Mouse (Mus musculus): ENCODE data around the gene Rnf113a2. TPM values are rescaled to one million over a fixed set of nuclear protein-coding genes. Genes with fewer than 3 reads are reported as not detected.

The Rnf113a2 gene
- polyA plus RNA-seq, 1 experiment = 1.3 TPM

DNA sequence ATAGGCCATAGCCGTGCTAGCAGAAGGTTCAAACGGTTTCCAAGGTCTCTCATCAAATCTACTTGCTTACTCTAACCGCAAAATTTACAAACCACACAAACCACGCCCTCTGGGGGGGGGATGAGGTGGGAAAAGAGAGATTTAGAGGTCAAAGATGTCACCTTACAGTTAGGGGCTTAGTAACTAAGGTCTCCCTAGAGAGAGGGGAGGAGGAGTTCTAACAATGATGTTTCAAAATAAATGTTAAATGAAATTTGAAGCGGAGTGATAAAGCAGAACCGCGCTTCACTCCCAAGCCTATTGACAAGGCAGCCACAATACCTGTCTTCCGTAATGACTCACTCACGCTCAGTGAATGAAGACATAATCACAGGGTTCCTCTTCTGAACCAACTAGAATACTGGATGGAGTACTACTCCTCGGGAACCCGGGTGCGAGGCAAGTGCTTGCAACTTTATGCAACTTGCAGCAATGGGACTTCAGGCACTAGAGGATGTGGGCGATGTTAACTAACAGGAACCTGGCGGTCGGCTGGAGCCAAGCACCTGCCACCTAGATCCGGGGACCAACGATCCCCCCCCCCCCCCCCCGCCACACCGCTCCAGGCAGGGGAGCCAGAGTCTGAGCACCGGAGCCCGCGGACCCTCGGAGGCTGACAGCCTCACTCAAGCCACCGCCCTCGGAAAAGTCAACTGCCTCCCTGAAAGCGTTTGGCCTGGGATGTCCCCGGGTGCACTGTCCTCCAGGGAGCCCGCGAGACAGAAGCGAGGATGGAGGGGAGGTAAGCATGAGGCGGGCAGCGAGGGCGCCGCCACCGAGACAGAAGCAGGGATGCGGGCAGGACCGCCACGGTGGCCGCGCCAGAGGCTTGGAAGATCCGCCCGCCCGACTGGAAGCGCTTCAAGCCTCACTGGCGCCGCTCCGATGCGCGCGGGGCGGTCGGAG, 8.8 kb upstream of the Rnf113a2 start:
- Histone ChIP-seq H3K4me1 (ENCODE audit: control insufficient read depth, insufficient read depth, insufficient read length, low read length) (0 out of 2 replicates have a peak, but pooled peaks cover 2% of the 10 kb centered on the region), H3K27me3 (ENCODE audit: control insufficient read depth, insufficient read depth, low read length) (no peaks in the 10 kb centered on the region), H3K4me3 (ENCODE audit: low read depth, low read length) (peak overlapping the region; percentile 80), H3K36me3 (ENCODE audit: control insufficient read depth, insufficient read depth, low read length) (no peaks in the 10 kb centered on the region; the same call in 1 of the 2 replicates), H3K27ac (ENCODE audit: insufficient read depth, low read depth, low read length) (peak overlapping the region; percentile 69)
- no peak for TF ChIP-seq POLR2A (IDR thresholded peaks at IDR 0.05; ENCODE audit: low read depth, low read length)
- TF ChIP-seq CTCF (IDR thresholded peaks at IDR 0.05; ENCODE audit: extremely low read depth, insufficient read length, insufficient replicate concordance, low read depth, low read length) = no peak
- under 1% methylated on average over 52 of the region's 52 CpGs for WGBS

DNA sequence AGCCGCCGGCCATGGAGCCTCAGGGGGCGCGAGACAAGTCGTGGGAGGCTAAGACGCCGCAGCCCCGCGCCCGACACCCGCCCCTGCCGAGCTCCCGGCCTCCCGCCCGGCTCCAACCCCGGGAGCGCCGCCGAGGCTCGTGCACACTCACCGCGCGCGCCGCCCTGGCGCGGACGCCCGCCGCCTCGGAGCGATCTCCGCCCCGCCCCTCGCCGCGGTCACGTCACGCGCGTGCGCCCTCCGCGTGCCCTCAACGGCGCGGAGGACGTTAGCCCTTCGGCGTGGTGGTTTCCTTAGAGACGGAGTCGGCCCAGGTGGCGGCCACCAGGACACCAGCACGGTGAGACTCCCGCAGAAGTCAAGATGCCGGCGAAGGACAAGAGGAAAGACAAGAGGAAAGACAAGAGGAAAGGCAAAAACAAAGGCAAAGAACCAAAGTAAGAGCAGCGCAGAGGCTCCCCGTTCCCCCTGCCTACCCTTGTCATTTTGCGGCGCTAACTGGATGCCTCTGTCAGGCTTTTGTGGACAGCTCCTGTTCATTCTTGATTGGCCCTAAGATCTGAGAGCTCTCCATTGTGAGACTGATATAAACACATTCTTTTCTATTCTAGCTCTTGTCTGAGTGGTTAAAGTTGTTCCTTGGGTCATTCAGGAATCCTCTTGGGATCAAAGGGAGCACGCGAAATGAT, 8.0 kb upstream of the Rnf113a2 start, which contains the start of the genes Entpd5 and Bbof1:
Gene Entpd5, minus strand, starts transcription at position 211 of the 689 bp plus-strand sequence.
Gene Bbof1, plus strand, starts transcription at position 253 of the 689 bp plus-strand sequence.
- 2% methylated on average over 51 of the region's 63 CpGs for WGBS
- TF ChIP-seq POLR2A (IDR thresholded peaks at IDR 0.05; ENCODE audit: low read depth, low read length) = peak; percentile 80
- TF ChIP-seq CTCF (IDR thresholded peaks at IDR 0.05; ENCODE audit: extremely low read depth, insufficient read length, insufficient replicate concordance, low read depth, low read length) = no peak

DNA sequence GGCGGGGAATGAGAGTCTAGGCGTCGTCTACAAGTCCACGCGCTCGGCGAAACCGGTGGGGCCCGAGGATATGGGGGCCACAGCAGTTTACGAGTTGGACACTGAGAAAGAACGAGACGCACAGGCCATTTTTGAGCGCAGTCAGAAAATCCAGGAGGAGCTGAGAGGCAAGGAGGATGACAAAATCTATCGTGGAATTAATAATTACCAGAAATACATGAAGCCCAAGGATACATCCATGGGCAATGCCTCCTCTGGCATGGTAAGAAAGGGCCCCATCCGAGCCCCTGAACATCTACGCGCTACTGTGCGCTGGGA, 568 bp downstream of the Rnf113a2 start:
- peak overlapping the region; percentile 77 for H3K4me3 ChIP-seq (ENCODE audit: low read depth, low read length)
- no peaks in the 10 kb centered on the region for H3K36me3 ChIP-seq (ENCODE audit: control insufficient read depth, insufficient read depth, low read length)
- peaks cover 8% of the 10 kb centered on the region for H3K4me1 ChIP-seq (ENCODE audit: control insufficient read depth, insufficient read depth, insufficient read length, low read length)
- 29% methylated on average over 18 of the region's 18 CpGs for WGBS
- H3K27ac ChIP-seq (ENCODE audit: insufficient read depth, low read depth, low read length) = peak overlapping the region; percentile 34; the same call in 1 of the 2 replicates
- no peak for TF ChIP-seq CTCF (IDR thresholded peaks at IDR 0.05; ENCODE audit: extremely low read depth, insufficient read length, insufficient replicate concordance, low read depth, low read length)
- TF ChIP-seq POLR2A (IDR thresholded peaks at IDR 0.05; ENCODE audit: low read depth, low read length) = no peak
- no peaks in the 10 kb centered on the region for H3K27me3 ChIP-seq (ENCODE audit: control insufficient read depth, insufficient read depth, low read length)

More for the DNA sequence above, 8.0 kb upstream of the Rnf113a2 start, which contains the start of the genes Entpd5 and Bbof1:
- Histone ChIP-seq H3K4me3 (ENCODE audit: low read depth, low read length) (peak within 1 kb of the TSS; percentile 80), H3K27me3 (ENCODE audit: control insufficient read depth, insufficient read depth, low read length) (no peaks in the 10 kb centered on the region), H3K36me3 (ENCODE audit: control insufficient read depth, insufficient read depth, low read length) (no peaks in the 10 kb centered on the region; the same call in 1 of the 2 replicates), H3K27ac (ENCODE audit: insufficient read depth, low read depth, low read length) (peak within 1 kb of the TSS; percentile 69), H3K4me1 (ENCODE audit: control insufficient read depth, insufficient read depth, insufficient read length, low read length) (no peaks in the 10 kb centered on the region)

DNA sequence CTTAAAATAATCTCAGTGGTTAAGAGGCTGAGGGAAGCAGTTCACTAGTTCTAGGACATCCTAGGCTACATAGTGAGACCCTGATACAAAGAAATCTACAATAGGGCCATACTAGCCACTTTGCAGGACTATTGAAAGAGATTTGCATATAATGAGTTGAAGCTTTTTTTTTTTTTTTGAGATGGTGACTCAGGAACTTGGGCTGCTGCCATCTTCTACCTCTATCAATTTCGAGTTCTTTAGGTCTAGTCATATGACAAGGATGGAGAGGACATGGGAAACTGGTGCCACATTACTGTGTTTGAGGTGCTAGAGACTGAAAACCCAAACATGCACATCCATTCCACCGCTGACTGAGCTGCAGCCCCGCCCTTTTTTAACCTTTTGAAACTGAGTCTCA, 7.0 kb downstream of the Rnf113a2 start:
- Histone ChIP-seq H3K27ac (ENCODE audit: insufficient read depth, low read depth, low read length) (no peak overlapping the region), H3K4me3 (ENCODE audit: low read depth, low read length) (no peak overlapping the region), H3K27me3 (ENCODE audit: control insufficient read depth, insufficient read depth, low read length) (no peaks in the 10 kb centered on the region), H3K36me3 (ENCODE audit: control insufficient read depth, insufficient read depth, low read length) (no peaks in the 10 kb centered on the region), H3K4me1 (ENCODE audit: control insufficient read depth, insufficient read depth, insufficient read length, low read length) (no peaks in the 10 kb centered on the region)
- WGBS = 57% methylated on average over 3 of the region's 3 CpGs
- TF ChIP-seq POLR2A (IDR thresholded peaks at IDR 0.05; ENCODE audit: low read depth, low read length) (no peak), CTCF (IDR thresholded peaks at IDR 0.05; ENCODE audit: extremely low read depth, insufficient read length, insufficient replicate concordance, low read depth, low read length) (no peak)

DNA sequence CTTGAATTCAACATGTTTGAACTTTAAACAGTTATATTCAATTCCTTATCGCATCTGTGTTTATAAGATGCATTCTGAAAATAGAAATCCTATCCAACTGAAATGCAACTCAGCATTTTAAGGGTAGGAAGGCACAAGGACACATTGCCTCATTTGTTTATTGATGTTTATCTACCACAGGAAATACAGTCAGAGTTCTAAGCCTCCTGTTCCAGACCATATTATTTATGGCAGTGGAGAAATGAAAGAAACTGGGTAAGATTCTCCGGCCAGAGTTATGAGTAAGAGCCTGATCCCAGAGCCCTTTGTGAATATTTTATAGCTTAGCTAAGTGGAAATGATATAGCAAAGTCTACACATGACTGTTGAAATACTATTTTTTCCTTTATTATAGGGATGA, 12.8 kb downstream of the Rnf113a2 start:
- TF ChIP-seq CTCF (IDR thresholded peaks at IDR 0.05; ENCODE audit: extremely low read depth, insufficient read length, insufficient replicate concordance, low read depth, low read length) (no peak), POLR2A (IDR thresholded peaks at IDR 0.05; ENCODE audit: low read depth, low read length) (no peak)
- Histone ChIP-seq H3K4me1 (ENCODE audit: control insufficient read depth, insufficient read depth, insufficient read length, low read length) (no peaks in the 10 kb centered on the region), H3K36me3 (ENCODE audit: control insufficient read depth, insufficient read depth, low read length) (0 out of 2 replicates have a peak, but pooled peaks cover 8% of the 10 kb centered on the region), H3K27ac (ENCODE audit: insufficient read depth, low read depth, low read length) (no peak overlapping the region), H3K4me3 (ENCODE audit: low read depth, low read length) (no peak overlapping the region), H3K27me3 (ENCODE audit: control insufficient read depth, insufficient read depth, low read length) (no peaks in the 10 kb centered on the region)
- WGBS = 74% methylated on average over 2 of the region's 2 CpGs

DNA sequence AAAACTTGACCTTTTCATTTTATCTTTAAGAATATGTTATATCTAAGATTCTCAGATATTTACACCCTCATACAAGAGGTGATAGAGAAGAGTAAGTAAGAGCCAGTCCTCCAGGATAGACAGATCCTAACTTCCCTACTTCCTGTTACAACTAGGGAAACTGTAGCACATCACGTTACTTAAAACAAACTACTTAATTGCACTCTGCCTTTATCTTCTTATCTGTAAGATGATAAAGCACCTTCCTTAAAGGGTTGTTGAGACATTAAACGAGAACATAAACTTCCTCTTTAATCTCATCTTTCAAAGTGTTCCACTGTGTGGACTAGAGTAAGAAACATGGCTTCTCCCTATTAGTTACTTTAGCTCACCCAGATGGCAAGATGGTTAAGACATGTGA, 21.7 kb downstream of the Rnf113a2 start:
- Histone ChIP-seq H3K4me3 (ENCODE audit: low read depth, low read length) (no peak overlapping the region), H3K4me1 (ENCODE audit: control insufficient read depth, insufficient read depth, insufficient read length, low read length) (no peaks in the 10 kb centered on the region), H3K36me3 (ENCODE audit: control insufficient read depth, insufficient read depth, low read length) (0 out of 2 replicates have a peak, but pooled peaks cover 2% of the 10 kb centered on the region), H3K27me3 (ENCODE audit: control insufficient read depth, insufficient read depth, low read length) (no peaks in the 10 kb centered on the region), H3K27ac (ENCODE audit: insufficient read depth, low read depth, low read length) (no peak overlapping the region)
- TF ChIP-seq CTCF (IDR thresholded peaks at IDR 0.05; ENCODE audit: extremely low read depth, insufficient read length, insufficient replicate concordance, low read depth, low read length) (no peak), POLR2A (IDR thresholded peaks at IDR 0.05; ENCODE audit: low read depth, low read length) (no peak)
- 21% methylated on average over 2 of the region's 2 CpGs for WGBS
